Mouse (Mus musculus) lung, postnatal 10 days (tissue): ENCODE data around the gene Abca4.
A peak's percentile ranks its signal among the peaks of the same experiment; 100 is the strongest.

Source experiments
- DNase-seq: peaks from one replicate; pipeline ENCODE4 v3.0.0; 2021

The Abca4 gene

GRCm38 (mm10) chr3:122043799-122044547 is at the start of gene Abca4:
Gene Abca4, plus strand, starts transcription at chr3:122044443.
- DNase-seq, result no peak

- DNase-seq, result no peak
Observed at GRCm38 (mm10) chr3:121995125-121995524, 49.1 kb upstream of the Abca4 start.

GRCm38 (mm10) chr3:121999934-122000333 is 44.3 kb upstream of the Abca4 start:
- no peak for DNase-seq

GRCm38 (mm10) chr3:122001568-122001967 is 42.7 kb upstream of the Abca4 start:
- no peak for DNase-seq

GRCm38 (mm10) chr3:122009818-122010217 is 34.4 kb upstream of the Abca4 start:
- no peak for DNase-seq

- DNase-seq, result no peak
Observed at GRCm38 (mm10) chr3:122010292-122010691, 34.0 kb upstream of the Abca4 start.

- peak; percentile 22 for DNase-seq
Observed at GRCm38 (mm10) chr3:122012464-122012863, 31.8 kb upstream of the Abca4 start.

- DNase-seq, result no peak
Observed at GRCm38 (mm10) chr3:122018421-122018820, 25.8 kb upstream of the Abca4 start.

GRCm38 (mm10) chr3:122019159-122019558 is 25.1 kb upstream of the Abca4 start:
- DNase-seq, result no peak

- DNase-seq, result no peak
Observed at GRCm38 (mm10) chr3:122021029-122021652, 23.1 kb upstream of the Abca4 start.

- DNase-seq, result no peak
Observed at GRCm38 (mm10) chr3:122022355-122022754, 21.9 kb upstream of the Abca4 start.

GRCm38 (mm10) chr3:122026676-122027075 is 17.6 kb upstream of the Abca4 start:
- DNase-seq, result no peak

GRCm38 (mm10) chr3:122027776-122028175 is 16.5 kb upstream of the Abca4 start:
- DNase-seq, result no peak

- peak; percentile 27 for DNase-seq
Observed at GRCm38 (mm10) chr3:122033248-122033837, 10.9 kb upstream of the Abca4 start.

- no peak for DNase-seq
Observed at GRCm38 (mm10) chr3:122034240-122034639, 10.0 kb upstream of the Abca4 start.

GRCm38 (mm10) chr3:122035092-122035491 is 9.2 kb upstream of the Abca4 start:
- DNase-seq, result no peak

- no peak for DNase-seq
Observed at GRCm38 (mm10) chr3:122040522-122040921, 3.7 kb upstream of the Abca4 start.

GRCm38 (mm10) chr3:122043102-122043501 is 1.1 kb upstream of the Abca4 start:
- no peak for DNase-seq

- DNase-seq, result peak; percentile 82
Observed at GRCm38 (mm10) chr3:122046187-122046620, 2.0 kb downstream of the Abca4 start.

- DNase-seq, result peak; percentile 48
Observed at GRCm38 (mm10) chr3:122047402-122047801, 3.2 kb downstream of the Abca4 start.

GRCm38 (mm10) chr3:122047921-122048861 is 3.9 kb downstream of the Abca4 start:
- peak; percentile 73 for DNase-seq

- DNase-seq, result no peak
Observed at GRCm38 (mm10) chr3:122049158-122049557, 4.9 kb downstream of the Abca4 start.
